Mouse (Mus musculus): Measurements from ENCODE around the gene Ldlrad3. TPM values are rescaled to one million over a fixed set of nuclear protein-coding genes. Genes with fewer than 3 reads are reported as not detected.

Gene Ldlrad3
- polyA plus RNA-seq, 1 experiment: 1.3 TPM

DNA sequence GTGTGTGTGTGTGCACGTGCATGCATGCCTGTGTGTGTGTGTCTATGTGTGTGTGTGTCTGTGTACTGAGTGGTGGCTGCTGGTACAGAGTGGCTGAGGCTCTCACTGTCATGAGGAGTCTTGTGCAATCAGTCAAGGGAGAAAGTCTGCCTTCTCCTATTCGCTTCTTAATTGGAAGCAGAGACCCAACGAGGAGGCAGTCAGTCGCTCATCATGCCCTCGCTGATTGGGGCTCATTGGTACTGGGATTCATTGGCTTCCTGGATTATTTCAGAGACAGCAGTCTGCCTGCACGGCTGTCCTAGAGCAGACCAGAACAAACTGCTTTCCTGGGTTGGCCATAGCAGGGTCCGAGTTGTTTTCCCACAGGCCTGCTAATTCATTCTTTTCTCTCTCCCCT, 223.8 kb downstream of the Ldlrad3 start:
- Histone ChIP-seq H3K4me1 (ENCODE audit: control insufficient read depth, insufficient read depth, insufficient read length, low read length) (no peaks in the 10 kb centered on the region), H3K36me3 (ENCODE audit: control insufficient read depth, insufficient read depth, low read length) (no peaks in the 10 kb centered on the region), H3K4me3 (ENCODE audit: low read depth, low read length) (no peak overlapping the region), H3K27ac (ENCODE audit: insufficient read depth, low read depth, low read length) (no peak overlapping the region), H3K27me3 (ENCODE audit: control insufficient read depth, insufficient read depth, low read length) (no peaks in the 10 kb centered on the region)
- 85% methylated on average over 7 of the region's 7 CpGs for WGBS
- TF ChIP-seq POLR2A (IDR thresholded peaks at IDR 0.05; ENCODE audit: low read depth, low read length) (no peak), CTCF (IDR thresholded peaks at IDR 0.05; ENCODE audit: extremely low read depth, insufficient read length, insufficient replicate concordance, low read depth, low read length) (no peak)

DNA sequence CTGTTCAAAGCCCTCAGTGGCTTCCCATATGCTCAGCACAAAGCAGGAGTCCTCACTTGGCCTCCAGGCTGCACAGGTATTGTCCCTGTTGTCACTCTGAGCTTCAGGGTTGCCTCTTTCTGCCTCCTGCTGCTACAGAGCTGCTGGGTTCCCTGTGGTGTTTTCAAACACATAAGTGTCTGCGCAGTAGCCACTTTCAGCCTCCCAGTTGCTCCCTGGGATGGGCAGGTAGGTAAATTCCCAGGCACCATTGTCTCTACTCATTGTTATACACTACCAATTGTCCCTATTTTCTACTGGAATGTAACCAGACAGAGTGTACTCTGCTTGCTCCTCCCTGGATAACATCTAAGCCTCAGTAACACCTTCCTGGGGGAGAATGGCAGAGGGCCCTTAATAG, 224.8 kb downstream of the Ldlrad3 start:
- Histone ChIP-seq H3K4me1 (ENCODE audit: control insufficient read depth, insufficient read depth, insufficient read length, low read length) (no peaks in the 10 kb centered on the region), H3K27me3 (ENCODE audit: control insufficient read depth, insufficient read depth, low read length) (no peaks in the 10 kb centered on the region), H3K4me3 (ENCODE audit: low read depth, low read length) (no peak overlapping the region), H3K36me3 (ENCODE audit: control insufficient read depth, insufficient read depth, low read length) (no peaks in the 10 kb centered on the region), H3K27ac (ENCODE audit: insufficient read depth, low read depth, low read length) (no peak overlapping the region)
- TF ChIP-seq POLR2A (IDR thresholded peaks at IDR 0.05; ENCODE audit: low read depth, low read length): no peak
- no peak for TF ChIP-seq CTCF (IDR thresholded peaks at IDR 0.05; ENCODE audit: extremely low read depth, insufficient read length, insufficient replicate concordance, low read depth, low read length)
- 93% methylated on average over 1 of the region's 1 CpGs for WGBS

DNA sequence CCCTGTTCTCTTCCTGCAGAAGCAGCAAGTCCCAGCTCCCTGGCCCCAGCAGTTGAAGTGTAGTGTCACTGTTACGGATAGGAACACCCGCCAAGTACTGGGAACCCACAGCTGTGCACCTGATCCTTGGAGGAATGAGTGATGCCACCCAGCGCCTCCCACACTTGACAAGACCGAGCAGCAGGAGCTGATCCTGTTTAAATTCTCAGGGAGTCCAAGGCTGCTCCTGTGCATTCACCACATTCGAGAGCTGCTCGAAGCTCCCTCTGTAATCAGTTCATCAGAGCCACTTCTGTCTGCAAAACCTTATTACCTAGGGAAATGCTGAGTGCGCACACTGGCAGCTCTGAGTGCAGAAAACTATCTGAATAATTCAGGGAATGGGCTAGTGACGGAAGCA, 225.5 kb downstream of the Ldlrad3 start:
- Histone ChIP-seq H3K27ac (ENCODE audit: insufficient read depth, low read depth, low read length) (no peak overlapping the region), H3K4me3 (ENCODE audit: low read depth, low read length) (no peak overlapping the region), H3K36me3 (ENCODE audit: control insufficient read depth, insufficient read depth, low read length) (no peaks in the 10 kb centered on the region), H3K27me3 (ENCODE audit: control insufficient read depth, insufficient read depth, low read length) (no peaks in the 10 kb centered on the region), H3K4me1 (ENCODE audit: control insufficient read depth, insufficient read depth, insufficient read length, low read length) (no peaks in the 10 kb centered on the region)
- TF ChIP-seq CTCF (IDR thresholded peaks at IDR 0.05; ENCODE audit: extremely low read depth, insufficient read length, insufficient replicate concordance, low read depth, low read length) (no peak), POLR2A (IDR thresholded peaks at IDR 0.05; ENCODE audit: low read depth, low read length) (no peak)
- 76% methylated on average over 8 of the region's 8 CpGs for WGBS

DNA sequence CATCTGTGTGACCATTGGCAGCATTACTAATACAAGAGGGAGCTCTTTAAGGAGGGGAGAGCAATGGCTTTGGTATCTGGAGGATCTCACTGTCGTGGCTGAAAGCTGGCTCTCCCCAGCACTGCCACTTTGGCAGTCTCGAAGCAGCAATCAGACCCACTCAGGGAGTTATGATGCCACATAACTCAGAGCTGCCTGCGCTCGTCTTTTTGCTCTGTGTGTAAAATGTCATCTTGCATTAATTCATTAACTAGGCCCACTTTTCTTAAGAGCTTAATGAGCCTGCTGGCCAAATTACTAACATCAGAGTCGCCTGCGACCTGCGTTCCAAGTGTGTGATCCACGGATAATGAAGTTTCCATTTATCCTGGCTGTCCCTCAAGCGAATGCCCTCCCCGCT, 230.1 kb downstream of the Ldlrad3 start:
- no peak for TF ChIP-seq CTCF (IDR thresholded peaks at IDR 0.05; ENCODE audit: extremely low read depth, insufficient read length, insufficient replicate concordance, low read depth, low read length)
- TF ChIP-seq POLR2A (IDR thresholded peaks at IDR 0.05; ENCODE audit: low read depth, low read length): no peak
- H3K4me1 ChIP-seq (ENCODE audit: control insufficient read depth, insufficient read depth, insufficient read length, low read length): no peaks in the 10 kb centered on the region

DNA sequence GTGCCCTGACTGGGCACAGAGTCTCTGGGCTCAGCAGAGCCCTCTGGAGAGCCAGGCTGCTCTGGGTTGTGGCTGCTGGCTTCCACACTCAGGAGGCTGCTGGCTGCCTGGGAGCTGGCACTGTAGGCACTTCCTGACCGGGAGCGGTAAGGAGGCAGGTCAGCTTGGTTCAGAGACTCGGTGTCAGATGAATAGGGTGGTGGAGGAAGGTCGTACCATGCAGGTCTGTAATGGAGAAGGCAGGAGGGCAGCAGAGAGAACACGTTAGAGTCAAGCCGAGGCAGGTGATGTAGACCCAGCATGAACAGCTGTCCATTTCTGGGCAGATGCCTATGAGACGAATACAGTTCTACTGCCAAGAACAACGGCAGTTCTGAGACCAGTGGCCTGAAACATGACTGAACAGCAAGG, 233.2 kb downstream of the Ldlrad3 start:
- TF ChIP-seq POLR2A (IDR thresholded peaks at IDR 0.05; ENCODE audit: low read depth, low read length): no peak
- TF ChIP-seq CTCF (IDR thresholded peaks at IDR 0.05; ENCODE audit: extremely low read depth, insufficient read length, insufficient replicate concordance, low read depth, low read length): no peak
- H3K4me1 ChIP-seq (ENCODE audit: control insufficient read depth, insufficient read depth, insufficient read length, low read length): no peaks in the 10 kb centered on the region
- H3K4me3 ChIP-seq (ENCODE audit: low read depth, low read length): no peak overlapping the region
- no peaks in the 10 kb centered on the region for H3K36me3 ChIP-seq (ENCODE audit: control insufficient read depth, insufficient read depth, low read length)
- H3K27me3 ChIP-seq (ENCODE audit: control insufficient read depth, insufficient read depth, low read length): no peaks in the 10 kb centered on the region
- 90% methylated on average over 8 of the region's 8 CpGs for WGBS
- H3K27ac ChIP-seq (ENCODE audit: insufficient read depth, low read depth, low read length): no peak overlapping the region

More for the DNA sequence above, 230.1 kb downstream of the Ldlrad3 start:
- no peak overlapping the region for H3K27ac ChIP-seq (ENCODE audit: insufficient read depth, low read depth, low read length)
- no peaks in the 10 kb centered on the region for H3K27me3 ChIP-seq (ENCODE audit: control insufficient read depth, insufficient read depth, low read length)
- no peaks in the 10 kb centered on the region for H3K36me3 ChIP-seq (ENCODE audit: control insufficient read depth, insufficient read depth, low read length)
- H3K4me3 ChIP-seq (ENCODE audit: low read depth, low read length): no peak overlapping the region
- 82% methylated on average over 10 of the region's 10 CpGs for WGBS

DNA sequence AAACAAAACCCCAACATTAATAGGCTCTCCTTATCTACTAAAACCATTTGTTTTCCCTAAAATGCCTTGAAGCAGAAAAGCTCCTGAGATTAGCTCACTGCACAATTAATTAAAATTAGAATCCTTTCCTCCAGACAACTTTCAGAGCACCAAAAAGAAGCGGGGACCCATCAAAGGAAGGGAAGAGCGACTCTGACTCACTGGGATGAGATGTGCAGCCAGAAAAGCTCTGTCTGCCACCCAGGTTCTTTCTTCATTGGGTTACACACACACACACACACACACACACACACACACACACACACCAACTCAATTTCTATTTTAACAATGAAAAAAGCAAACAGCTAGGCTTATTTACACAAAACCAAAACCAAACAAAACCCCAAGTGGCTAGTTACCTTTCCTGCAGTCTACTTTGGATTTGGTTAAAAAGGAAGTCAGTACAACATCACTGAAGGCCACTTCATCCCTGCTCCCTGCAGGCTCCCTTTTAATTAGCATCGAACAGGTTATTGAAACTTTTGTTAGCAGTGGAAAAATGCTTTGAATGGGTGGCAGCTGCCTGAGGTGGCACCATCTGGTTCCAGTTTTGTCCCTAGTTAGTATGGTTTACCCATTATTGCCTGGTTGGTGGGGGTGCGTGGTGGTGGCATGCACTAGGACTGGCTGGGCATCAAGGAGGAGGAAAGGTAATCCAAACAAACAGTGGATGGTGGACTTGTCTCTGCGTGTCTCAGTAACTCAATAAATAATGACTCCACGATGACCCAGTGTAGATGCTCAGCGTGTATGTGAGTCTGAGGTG, 235.3 kb downstream of the Ldlrad3 start:
- no peaks in the 10 kb centered on the region for H3K4me1 ChIP-seq (ENCODE audit: control insufficient read depth, insufficient read depth, insufficient read length, low read length)
- H3K36me3 ChIP-seq (ENCODE audit: control insufficient read depth, insufficient read depth, low read length): no peaks in the 10 kb centered on the region
- TF ChIP-seq POLR2A (IDR thresholded peaks at IDR 0.05; ENCODE audit: low read depth, low read length) (no peak), CTCF (IDR thresholded peaks at IDR 0.05; ENCODE audit: extremely low read depth, insufficient read length, insufficient replicate concordance, low read depth, low read length) (no peak)
- no peak overlapping the region for H3K4me3 ChIP-seq (ENCODE audit: low read depth, low read length)
- H3K27ac ChIP-seq (ENCODE audit: insufficient read depth, low read depth, low read length): no peak overlapping the region
- H3K27me3 ChIP-seq (ENCODE audit: control insufficient read depth, insufficient read depth, low read length): no peaks in the 10 kb centered on the region
- 80% methylated on average over 7 of the region's 7 CpGs for WGBS

DNA sequence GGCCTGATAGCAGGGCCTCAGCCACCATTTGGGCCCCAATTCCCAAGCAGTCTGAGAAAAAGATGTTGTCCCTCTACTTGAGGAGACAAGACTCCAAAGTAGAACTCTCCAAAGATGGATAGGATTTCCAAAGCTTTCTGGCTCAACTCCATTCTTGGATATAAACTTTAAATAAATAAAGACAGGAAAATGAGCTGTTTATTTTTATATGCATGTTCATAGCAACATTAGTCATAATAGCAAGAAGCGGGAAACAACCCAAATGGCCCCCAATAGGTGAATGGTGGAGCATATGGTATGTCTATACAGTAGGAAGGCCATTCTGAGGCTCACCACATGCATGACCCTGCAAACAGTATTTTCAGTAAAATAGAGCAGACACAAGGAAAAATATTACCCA, 251.2 kb downstream of the Ldlrad3 start:
- no peaks in the 10 kb centered on the region for H3K36me3 ChIP-seq (ENCODE audit: control insufficient read depth, insufficient read depth, low read length)
- no peaks in the 10 kb centered on the region for H3K27me3 ChIP-seq (ENCODE audit: control insufficient read depth, insufficient read depth, low read length)
- H3K4me3 ChIP-seq (ENCODE audit: low read depth, low read length): no peak overlapping the region
- H3K4me1 ChIP-seq (ENCODE audit: control insufficient read depth, insufficient read depth, insufficient read length, low read length): 0 out of 2 replicates have a peak, but pooled peaks cover 3% of the 10 kb centered on the region
- TF ChIP-seq CTCF (IDR thresholded peaks at IDR 0.05; ENCODE audit: extremely low read depth, insufficient read length, insufficient replicate concordance, low read depth, low read length): no peak
- no peak for TF ChIP-seq POLR2A (IDR thresholded peaks at IDR 0.05; ENCODE audit: low read depth, low read length)
- no peak overlapping the region for H3K27ac ChIP-seq (ENCODE audit: insufficient read depth, low read depth, low read length)
- 91% methylated on average over 1 of the region's 1 CpGs for WGBS
